Mouse (Mus musculus) thymus, adult 2 months (tissue): Measurements from ENCODE around the gene Pmvk.

ENCODE experiments used
- CTCF ChIP-seq: fragments of 200-500 bp; IDR thresholded peaks from 2 replicates; pipeline ENCODE4 v1.5.1; 2012; ENCODE audit warnings: mild to moderate bottlenecking, control low read depth, low read length, moderate library complexity, borderline replicate concordance; ENCODE audit not compliant: control insufficient read depth, poor library complexity, insufficient read depth; ENCODE audit errors: extremely low read depth
- POLR2A ChIP-seq: fragments of 200-500 bp; IDR thresholded peaks from 2 replicates; pipeline ENCODE4 v1.6.1; 2012; ENCODE audit warnings: mild to moderate bottlenecking, low read length, control low read depth, moderate library complexity; ENCODE audit not compliant: control insufficient read depth, poor library complexity, insufficient read depth; ENCODE audit errors: extremely low read depth

- no peak for TF ChIP-seq CTCF
- TF ChIP-seq POLR2A: no peak
These were observed at the start of gene Pmvk for GRCm38 (mm10) chr3:89454401-89455177.
